Mouse (Mus musculus): ENCODE results near the gene Pcgf6. TPM values are rescaled to one million over a fixed set of nuclear protein-coding genes. Genes with fewer than 3 reads are reported as not detected.
"Not testable (repeated sequence)": the region's sequence is repeated elsewhere in the genome, so short reads cannot be mapped to it uniquely, and the experiment has no call there.

Pcgf6 gene
- polyA plus RNA-seq, 1 experiment from 2014 or later: 33.7 TPM

DNA sequence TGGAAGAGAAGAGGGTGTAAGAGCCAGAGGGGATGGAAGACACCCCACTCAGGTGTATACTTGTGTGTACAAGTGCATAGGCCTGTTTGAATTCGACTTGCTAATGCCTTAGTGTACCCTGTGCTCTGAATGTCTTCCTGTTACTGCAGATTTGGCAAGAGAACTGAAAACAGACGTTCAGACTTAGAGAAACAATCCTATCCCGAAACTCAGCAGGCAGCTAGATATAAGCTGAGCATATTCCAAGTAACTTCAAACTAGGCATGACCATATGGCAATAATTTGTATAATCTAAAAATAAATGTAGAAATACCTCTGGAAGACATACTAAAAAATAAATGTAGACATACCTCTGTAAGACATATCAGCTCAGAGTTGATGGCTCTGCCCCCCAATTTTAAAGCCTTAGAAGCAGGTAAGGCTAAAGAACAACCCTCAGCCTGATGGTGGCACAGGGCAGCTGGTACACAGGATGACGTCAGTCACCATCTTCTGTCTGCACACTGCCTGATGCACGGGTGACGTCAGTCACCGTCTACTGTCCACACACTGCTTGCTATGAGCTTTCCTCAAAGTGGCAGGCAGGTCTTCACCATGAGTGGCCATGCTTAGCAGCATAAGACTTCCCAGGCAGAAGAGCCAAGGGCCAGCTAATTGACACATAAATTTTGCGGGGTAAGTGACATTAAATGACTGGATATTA, 52.4 kb downstream of the Pcgf6 start:
- Histone ChIP-seq H3K36me3 (ENCODE audit: control insufficient read depth, insufficient read depth, low read length) (no peaks in the 10 kb centered on the region), H3K4me2 (no peak overlapping the region), H3K9me3 (ENCODE audit: control insufficient read depth, low read length) (no peaks in the 10 kb centered on the region), H3K27me3 (ENCODE audit: control insufficient read depth, insufficient read depth, low read length) (no peaks in the 10 kb centered on the region), H3K27ac (ENCODE audit: low read depth, low read length) (no peak overlapping the region), H3K9ac (ENCODE audit: low read length) (no peak overlapping the region), H3K4me3 (ENCODE audit: low read depth, low read length) (no peak overlapping the region), H3K4me1 (ENCODE audit: control insufficient read depth, insufficient read depth, low read length) (no peaks in the 10 kb centered on the region)
- DNase-seq (ENCODE audit: low spot score, missing footprints): no peak
- WGBS: 84% methylated on average over 8 of the region's 8 CpGs
- ATAC-seq (ENCODE audit: low FRiP score): no peak

DNA sequence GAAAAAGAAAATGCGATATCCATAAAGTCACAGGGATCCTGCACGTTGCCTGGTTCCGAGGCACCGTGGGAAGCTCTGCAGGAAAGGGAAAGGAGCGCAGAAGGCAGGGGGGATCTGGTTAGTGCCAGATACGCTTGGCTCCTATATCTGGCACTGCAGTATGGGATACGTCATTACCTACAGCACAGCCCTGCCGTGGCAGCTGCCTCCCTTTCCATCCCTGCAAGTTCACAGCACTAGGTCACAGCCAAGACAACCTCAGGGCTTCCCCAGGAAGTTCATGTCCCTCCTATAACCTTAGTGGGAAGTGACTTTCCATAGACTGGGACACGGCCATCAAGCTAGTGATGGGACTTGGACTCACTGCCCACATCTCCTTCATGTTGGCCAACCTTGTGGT, 54.6 kb downstream of the Pcgf6 start:
- WGBS: 92% methylated on average over 9 of the region's 9 CpGs

DNA sequence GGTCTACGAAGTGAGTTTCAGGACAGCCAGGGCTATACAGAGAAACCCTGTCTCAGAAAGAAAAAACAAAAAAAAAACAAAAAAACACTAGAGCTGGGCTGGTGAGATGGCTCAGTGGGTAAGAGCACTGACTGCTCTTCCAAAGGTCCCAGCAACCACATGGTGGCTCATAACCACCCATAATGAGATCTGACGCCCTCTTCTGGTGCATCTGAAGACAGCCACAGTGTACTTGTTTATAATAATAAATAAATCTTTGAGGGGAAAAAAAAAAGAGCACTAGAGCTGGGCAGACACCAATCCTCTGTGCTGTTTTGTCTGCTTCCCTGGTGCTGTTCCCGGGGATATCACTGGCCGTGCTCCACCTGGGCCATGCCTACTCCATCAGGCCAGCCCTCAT, 58.4 kb downstream of the Pcgf6 start:
- H3K4me3 ChIP-seq (ENCODE audit: low read depth, low read length); H3K36me3 ChIP-seq (ENCODE audit: control insufficient read depth, insufficient read depth, low read length); DNase-seq (ENCODE audit: low spot score, missing footprints); H3K27ac ChIP-seq (ENCODE audit: low read depth, low read length); H3K4me2 ChIP-seq; ATAC-seq (ENCODE audit: low FRiP score); H3K4me1 ChIP-seq (ENCODE audit: control insufficient read depth, insufficient read depth, low read length); H3K9me3 ChIP-seq (ENCODE audit: control insufficient read depth, low read length); H3K9ac ChIP-seq (ENCODE audit: low read length); H3K27me3 ChIP-seq (ENCODE audit: control insufficient read depth, insufficient read depth, low read length): not testable (repeated sequence)
- 72% methylated on average over 4 of the region's 4 CpGs for WGBS

More for the DNA sequence above, 54.6 kb downstream of the Pcgf6 start:
- DNase-seq (ENCODE audit: low spot score, missing footprints) (no peak), ATAC-seq (ENCODE audit: low FRiP score) (no peak)
- no peaks in the 10 kb centered on the region for H3K27me3 ChIP-seq (ENCODE audit: control insufficient read depth, insufficient read depth, low read length)
- no peaks in the 10 kb centered on the region for H3K4me1 ChIP-seq (ENCODE audit: control insufficient read depth, insufficient read depth, low read length)
- no peak overlapping the region for H3K4me2 ChIP-seq
- no peak overlapping the region for H3K9ac ChIP-seq (ENCODE audit: low read length)
- H3K4me3 ChIP-seq (ENCODE audit: low read depth, low read length): no peak overlapping the region
- no peak overlapping the region for H3K27ac ChIP-seq (ENCODE audit: low read depth, low read length)
- no peaks in the 10 kb centered on the region for H3K36me3 ChIP-seq (ENCODE audit: control insufficient read depth, insufficient read depth, low read length)
- H3K9me3 ChIP-seq (ENCODE audit: control insufficient read depth, low read length): no peaks in the 10 kb centered on the region

DNA sequence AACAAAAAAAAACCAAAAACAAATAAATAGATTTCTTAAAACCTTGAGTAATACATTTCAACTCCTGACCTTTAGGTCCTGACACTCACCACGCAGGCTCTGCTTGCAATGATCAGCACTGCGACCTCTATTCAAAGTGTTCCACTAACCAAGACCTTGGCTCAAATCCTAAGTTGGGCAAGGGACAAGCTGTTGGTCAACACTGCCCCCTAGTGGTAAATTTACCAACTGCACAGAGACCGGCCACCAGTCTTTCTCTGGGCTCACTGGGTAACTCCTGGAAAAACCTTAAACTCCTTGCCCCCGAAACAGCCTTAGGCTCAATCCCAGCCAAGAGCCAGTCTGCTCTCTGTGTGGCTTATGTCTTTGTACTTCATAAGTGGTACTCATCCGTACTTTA, 59.6 kb downstream of the Pcgf6 start:
- Histone ChIP-seq H3K4me2 (no peak overlapping the region), H3K9me3 (ENCODE audit: control insufficient read depth, low read length) (no peaks in the 10 kb centered on the region), H3K9ac (ENCODE audit: low read length) (no peak overlapping the region), H3K27ac (ENCODE audit: low read depth, low read length) (no peak overlapping the region), H3K4me3 (ENCODE audit: low read depth, low read length) (no peak overlapping the region), H3K27me3 (ENCODE audit: control insufficient read depth, insufficient read depth, low read length) (no peaks in the 10 kb centered on the region), H3K4me1 (ENCODE audit: control insufficient read depth, insufficient read depth, low read length) (peaks cover 3% of the 10 kb centered on the region; the same call in 1 of the 2 replicates), H3K36me3 (ENCODE audit: control insufficient read depth, insufficient read depth, low read length) (no peaks in the 10 kb centered on the region)
- peak; percentile 69; the same call in 1 of the 2 replicates for ATAC-seq (ENCODE audit: low FRiP score)
- peak; percentile 99 for DNase-seq (ENCODE audit: low spot score, missing footprints)
- 17% methylated on average over 5 of the region's 5 CpGs for WGBS

DNA sequence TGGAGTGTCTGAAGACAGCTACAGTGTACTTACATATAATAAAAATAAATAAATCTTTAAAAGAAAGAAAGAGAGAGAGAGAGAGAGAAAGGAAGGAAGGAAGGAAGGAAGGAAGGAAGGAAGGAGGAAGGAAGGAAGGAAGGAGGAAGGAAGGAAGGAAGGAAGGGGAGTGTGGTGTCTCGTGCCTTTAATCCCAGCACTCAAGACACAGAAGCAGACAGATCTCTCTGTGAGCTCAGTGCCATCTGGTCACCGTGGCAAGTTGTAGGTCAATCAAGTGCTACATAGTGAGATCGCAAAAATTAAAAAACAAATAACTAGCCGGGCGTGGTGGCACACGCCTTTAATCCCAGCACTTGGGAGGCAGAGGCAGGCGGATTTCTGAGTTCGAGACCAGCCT, 60.1 kb downstream of the Pcgf6 start:
- not testable (repeated sequence) for H3K36me3 ChIP-seq (ENCODE audit: control insufficient read depth, insufficient read depth, low read length); ATAC-seq (ENCODE audit: low FRiP score); H3K4me2 ChIP-seq; H3K4me1 ChIP-seq (ENCODE audit: control insufficient read depth, insufficient read depth, low read length); H3K27me3 ChIP-seq (ENCODE audit: control insufficient read depth, insufficient read depth, low read length); H3K27ac ChIP-seq (ENCODE audit: low read depth, low read length); H3K9ac ChIP-seq (ENCODE audit: low read length); H3K4me3 ChIP-seq (ENCODE audit: low read depth, low read length); H3K9me3 ChIP-seq (ENCODE audit: control insufficient read depth, low read length); DNase-seq (ENCODE audit: low spot score, missing footprints)
- WGBS: 84% methylated on average over 8 of the region's 8 CpGs

DNA sequence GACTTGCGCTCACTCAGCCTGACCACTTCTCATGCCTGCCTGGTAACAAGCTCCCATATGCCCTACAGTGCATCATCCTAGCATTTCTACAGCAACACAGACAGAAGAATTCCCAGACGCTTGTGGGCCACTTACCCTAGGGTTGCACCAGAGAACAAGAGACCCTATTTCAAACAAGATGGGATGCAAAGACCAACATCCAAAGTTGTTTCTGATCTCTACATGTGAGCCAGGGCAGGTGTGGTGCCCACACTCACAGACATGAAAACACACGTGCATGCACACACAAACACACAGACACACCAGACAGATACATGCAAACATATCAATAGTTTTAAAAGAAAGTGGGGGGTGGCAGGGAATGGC, 60.6 kb downstream of the Pcgf6 start:
- H3K4me2 ChIP-seq: no peak overlapping the region
- no peak overlapping the region for H3K27ac ChIP-seq (ENCODE audit: low read depth, low read length)
- H3K9ac ChIP-seq (ENCODE audit: low read length): no peak overlapping the region
- H3K9me3 ChIP-seq (ENCODE audit: control insufficient read depth, low read length): no peaks in the 10 kb centered on the region
- no peaks in the 10 kb centered on the region for H3K27me3 ChIP-seq (ENCODE audit: control insufficient read depth, insufficient read depth, low read length)
- peaks cover 3% of the 10 kb centered on the region; the same call in 1 of the 2 replicates for H3K4me1 ChIP-seq (ENCODE audit: control insufficient read depth, insufficient read depth, low read length)
- DNase-seq (ENCODE audit: low spot score, missing footprints) (no peak), ATAC-seq (ENCODE audit: low FRiP score) (no peak)
- no peak overlapping the region for H3K4me3 ChIP-seq (ENCODE audit: low read depth, low read length)
- WGBS: 85% methylated on average over 3 of the region's 3 CpGs
- H3K36me3 ChIP-seq (ENCODE audit: control insufficient read depth, insufficient read depth, low read length): no peaks in the 10 kb centered on the region

DNA sequence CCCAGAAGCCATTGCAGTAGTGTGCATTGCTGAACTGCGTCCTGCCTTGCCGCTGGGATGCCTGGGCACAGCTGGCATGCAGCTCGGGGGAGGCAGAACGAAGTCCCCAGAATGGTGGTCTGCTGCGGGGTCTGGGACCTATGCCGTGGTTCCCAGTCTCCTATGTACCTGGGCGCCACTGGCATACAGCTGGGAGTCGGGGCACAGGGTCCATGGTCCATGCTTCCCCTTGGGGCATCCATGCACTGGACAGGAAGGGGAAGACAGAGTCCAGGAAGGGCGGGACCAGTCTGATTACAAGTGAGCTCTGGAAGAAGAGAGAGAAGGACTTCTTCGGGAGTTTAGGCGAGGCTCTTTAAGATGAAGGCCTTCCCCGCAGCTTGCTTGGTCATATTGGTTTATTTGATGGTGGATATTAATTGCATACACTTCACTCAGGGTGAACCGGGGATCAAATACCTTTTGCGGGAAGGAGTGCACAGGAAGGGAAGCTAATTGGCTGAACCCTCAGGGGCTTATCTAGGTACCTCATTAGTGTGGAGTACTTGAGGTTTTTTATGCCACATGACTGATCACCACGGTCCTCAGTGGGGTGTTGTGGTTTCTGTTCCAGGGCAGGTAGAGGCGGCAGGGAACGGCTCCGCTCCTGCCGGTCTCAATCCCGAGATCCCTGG, 61.1 kb downstream of the Pcgf6 start:
- 89% methylated on average over 20 of the region's 20 CpGs for WGBS
- Histone ChIP-seq H3K27me3 (ENCODE audit: control insufficient read depth, insufficient read depth, low read length) (no peaks in the 10 kb centered on the region), H3K4me3 (ENCODE audit: low read depth, low read length) (no peak overlapping the region), H3K4me1 (ENCODE audit: control insufficient read depth, insufficient read depth, low read length) (peaks cover 3% of the 10 kb centered on the region; the same call in 1 of the 2 replicates), H3K9ac (ENCODE audit: low read length) (no peak overlapping the region), H3K36me3 (ENCODE audit: control insufficient read depth, insufficient read depth, low read length) (no peaks in the 10 kb centered on the region), H3K9me3 (ENCODE audit: control insufficient read depth, low read length) (no peaks in the 10 kb centered on the region), H3K27ac (ENCODE audit: low read depth, low read length) (no peak overlapping the region), H3K4me2 (no peak overlapping the region)
- ATAC-seq (ENCODE audit: low FRiP score): no peak
- DNase-seq (ENCODE audit: low spot score, missing footprints): no peak

DNA sequence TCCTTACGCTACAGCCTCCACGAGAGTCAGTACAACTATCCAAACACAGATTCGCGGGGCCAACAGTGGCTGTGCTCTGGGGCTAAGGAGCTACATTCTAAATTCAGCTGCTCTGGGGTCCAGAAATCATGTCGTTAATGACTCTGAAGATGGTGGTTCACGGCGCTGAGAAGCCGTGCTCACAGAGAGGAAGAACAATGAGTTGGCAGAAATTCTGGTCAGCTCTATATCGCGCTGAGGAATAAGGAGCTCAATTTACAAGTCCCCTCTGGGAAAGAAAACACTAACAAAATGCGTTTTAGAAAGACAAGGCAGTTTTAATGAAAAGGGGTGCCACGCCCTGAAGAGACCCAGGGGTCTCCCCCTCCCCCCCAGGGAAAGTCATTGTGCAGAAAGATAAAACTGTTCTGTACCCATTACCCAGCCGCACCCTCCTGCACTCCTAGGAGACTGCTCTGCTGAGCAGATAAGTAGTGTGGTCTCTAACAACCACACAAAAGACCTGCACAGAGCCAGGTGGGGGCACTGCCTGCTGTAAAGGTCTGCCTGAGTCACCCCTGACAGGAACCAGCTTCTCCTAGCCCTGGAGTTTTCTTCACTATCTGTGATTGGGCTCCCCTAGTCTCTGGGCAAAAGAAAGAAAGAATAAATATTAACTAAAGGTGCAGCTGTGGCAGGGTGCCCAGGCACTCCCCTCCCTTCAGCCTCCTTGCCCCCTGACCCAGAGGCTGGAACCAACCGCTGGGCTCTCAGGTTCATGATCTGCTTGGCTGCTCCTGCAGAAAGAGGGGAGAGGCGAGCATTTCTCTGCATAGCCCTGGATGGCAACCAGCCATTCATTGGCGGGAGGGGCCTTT, 62.2 kb downstream of the Pcgf6 start:
- ATAC-seq (ENCODE audit: low FRiP score): no peak
- 59% methylated on average over 16 of the region's 16 CpGs for WGBS
- no peaks in the 10 kb centered on the region for H3K36me3 ChIP-seq (ENCODE audit: control insufficient read depth, insufficient read depth, low read length)
- peaks cover 3% of the 10 kb centered on the region; the same call in 1 of the 2 replicates for H3K4me1 ChIP-seq (ENCODE audit: control insufficient read depth, insufficient read depth, low read length)
- DNase-seq (ENCODE audit: low spot score, missing footprints): no peak
- H3K4me3 ChIP-seq (ENCODE audit: low read depth, low read length): no peak overlapping the region
- H3K9ac ChIP-seq (ENCODE audit: low read length): peak overlapping the region; percentile 5; the same call in 1 of the 2 replicates
- H3K27ac ChIP-seq (ENCODE audit: low read depth, low read length): peak overlapping the region; percentile 25; the same call in 1 of the 2 replicates
- H3K9me3 ChIP-seq (ENCODE audit: control insufficient read depth, low read length): no peaks in the 10 kb centered on the region
- no peaks in the 10 kb centered on the region for H3K27me3 ChIP-seq (ENCODE audit: control insufficient read depth, insufficient read depth, low read length)
- no peak overlapping the region for H3K4me2 ChIP-seq

DNA sequence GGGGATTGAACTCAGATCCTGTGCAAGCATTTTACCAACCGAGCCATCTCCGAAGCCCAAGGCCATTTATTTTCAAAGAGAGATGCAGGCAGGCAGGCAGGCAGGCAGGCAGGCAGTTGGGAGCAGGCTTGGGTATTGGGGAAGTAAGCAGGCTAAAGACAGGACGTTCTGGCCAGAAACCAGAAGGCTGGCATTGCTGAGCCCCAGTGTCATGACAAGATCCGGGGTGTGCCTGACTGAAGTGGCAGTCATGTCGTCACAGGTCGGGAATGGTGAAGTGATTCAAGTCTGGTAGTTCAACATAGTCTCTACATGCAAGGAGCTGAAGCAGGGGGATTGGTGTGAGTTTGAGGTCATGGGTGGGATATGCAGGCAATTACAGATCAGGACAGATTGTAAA, 63.1 kb downstream of the Pcgf6 start:
- H3K4me1 ChIP-seq (ENCODE audit: control insufficient read depth, insufficient read depth, low read length): peaks cover 3% of the 10 kb centered on the region; the same call in 1 of the 2 replicates
- no peaks in the 10 kb centered on the region for H3K27me3 ChIP-seq (ENCODE audit: control insufficient read depth, insufficient read depth, low read length)
- ATAC-seq (ENCODE audit: low FRiP score) (no peak), DNase-seq (ENCODE audit: low spot score, missing footprints) (no peak)
- no peak overlapping the region for H3K4me2 ChIP-seq
- no peak overlapping the region for H3K9ac ChIP-seq (ENCODE audit: low read length)
- H3K9me3 ChIP-seq (ENCODE audit: control insufficient read depth, low read length): no peaks in the 10 kb centered on the region
- no peak overlapping the region for H3K27ac ChIP-seq (ENCODE audit: low read depth, low read length)
- no peaks in the 10 kb centered on the region for H3K36me3 ChIP-seq (ENCODE audit: control insufficient read depth, insufficient read depth, low read length)
- WGBS: 83% methylated on average over 6 of the region's 6 CpGs
- H3K4me3 ChIP-seq (ENCODE audit: low read depth, low read length): no peak overlapping the region
